Mouse (Mus musculus) lung, postnatal 36 days (tissue): ENCODE data around the gene Pcnx.
A peak's percentile ranks its signal among the peaks of the same experiment; 100 is the strongest.

Source experiments
- DNase-seq: peaks from one replicate; pipeline ENCODE4 v3.0.0; 2022; ENCODE audit warnings: mixed read lengths

Pcnx gene

DNA sequence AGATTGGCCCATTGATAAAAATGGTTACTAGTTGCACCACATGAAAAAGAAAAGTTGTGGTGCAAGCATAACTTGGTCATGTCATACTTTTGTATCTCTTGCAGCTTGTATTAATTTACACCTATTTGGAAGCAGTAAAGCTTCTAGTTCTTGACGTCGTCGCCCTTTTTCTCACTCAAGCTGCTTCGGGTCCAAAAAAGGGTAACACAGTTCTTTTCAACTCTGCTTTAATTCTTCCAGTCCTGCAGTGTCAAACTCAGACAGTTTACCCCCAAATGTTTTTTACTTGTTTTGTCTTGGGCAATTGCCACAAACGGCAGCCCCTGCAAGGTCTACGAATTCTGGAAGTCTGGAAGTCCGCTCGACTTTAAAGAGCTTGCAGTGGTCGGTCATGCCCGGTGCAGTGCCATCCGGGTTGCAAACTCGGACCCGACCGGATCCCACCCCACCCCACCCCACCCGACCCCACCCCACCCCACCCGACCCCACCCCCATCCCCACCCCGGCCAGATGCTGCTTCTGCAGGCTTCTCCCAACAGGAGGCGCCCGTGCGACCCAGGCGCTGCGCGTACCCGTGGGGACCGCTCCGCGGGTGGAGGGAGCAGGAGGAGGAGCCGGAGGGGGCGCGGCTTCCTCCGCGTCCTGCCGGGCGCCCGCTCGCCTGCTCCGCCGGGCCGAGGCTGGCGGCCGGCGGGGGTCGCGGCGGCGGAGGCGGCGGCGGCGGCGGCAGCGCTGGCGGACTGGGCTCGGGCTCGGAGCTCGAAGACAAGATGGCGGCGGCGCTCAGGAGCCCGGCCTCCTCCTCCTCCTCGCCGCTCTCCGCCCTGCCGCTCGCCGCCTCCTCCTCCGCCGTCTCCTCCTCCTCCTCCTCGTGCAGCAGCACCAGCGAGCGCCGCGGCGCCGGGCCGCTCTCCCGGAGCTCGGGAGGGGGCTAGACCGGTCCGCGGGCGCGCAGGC lies at the start of gene Pcnx:
Gene Pcnx (plus strand): TSS at position 673 of the 957 bp plus-strand sequence.
- DNase-seq, result peak; percentile 90

DNA sequence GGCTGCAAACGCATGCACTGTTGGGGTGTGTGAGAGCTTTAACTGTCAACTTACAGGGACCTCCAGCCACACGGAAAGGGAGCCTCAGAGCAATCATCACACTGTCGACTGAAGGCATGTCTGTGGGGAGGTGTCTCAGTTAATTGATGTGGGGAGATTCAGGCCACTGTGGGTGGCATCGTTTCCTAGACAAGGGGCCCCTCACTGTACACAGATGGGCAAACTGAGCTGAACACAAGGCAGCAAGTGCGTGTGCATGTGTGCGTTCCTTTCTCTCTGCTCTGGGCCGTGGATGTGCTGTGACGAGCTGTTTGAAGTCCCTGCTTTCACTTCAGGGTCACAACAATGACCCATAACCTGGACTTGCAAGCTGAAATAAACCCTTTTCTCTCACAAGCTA lies 49.4 kb upstream of the Pcnx start:
- no peak for DNase-seq

DNA sequence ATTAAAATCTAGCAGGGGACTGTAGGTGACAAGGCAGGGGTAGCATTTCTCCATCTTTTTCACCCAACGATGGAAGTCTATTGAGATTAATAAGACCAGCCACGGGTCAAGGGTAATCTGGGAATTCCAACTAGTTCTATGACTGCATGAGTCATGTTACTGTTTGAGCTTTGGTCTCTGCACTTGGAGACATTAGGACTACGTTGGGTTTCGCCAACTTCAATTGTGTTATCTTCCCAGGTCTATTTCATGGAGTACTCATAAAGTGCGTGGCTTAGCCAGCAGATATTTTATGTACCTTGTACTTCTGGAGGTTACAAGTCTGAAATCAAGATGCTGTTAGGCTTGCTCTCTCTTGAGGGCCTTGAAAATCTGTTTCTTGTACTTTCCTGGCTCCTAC lies 45.1 kb upstream of the Pcnx start:
- DNase-seq, result no peak

DNA sequence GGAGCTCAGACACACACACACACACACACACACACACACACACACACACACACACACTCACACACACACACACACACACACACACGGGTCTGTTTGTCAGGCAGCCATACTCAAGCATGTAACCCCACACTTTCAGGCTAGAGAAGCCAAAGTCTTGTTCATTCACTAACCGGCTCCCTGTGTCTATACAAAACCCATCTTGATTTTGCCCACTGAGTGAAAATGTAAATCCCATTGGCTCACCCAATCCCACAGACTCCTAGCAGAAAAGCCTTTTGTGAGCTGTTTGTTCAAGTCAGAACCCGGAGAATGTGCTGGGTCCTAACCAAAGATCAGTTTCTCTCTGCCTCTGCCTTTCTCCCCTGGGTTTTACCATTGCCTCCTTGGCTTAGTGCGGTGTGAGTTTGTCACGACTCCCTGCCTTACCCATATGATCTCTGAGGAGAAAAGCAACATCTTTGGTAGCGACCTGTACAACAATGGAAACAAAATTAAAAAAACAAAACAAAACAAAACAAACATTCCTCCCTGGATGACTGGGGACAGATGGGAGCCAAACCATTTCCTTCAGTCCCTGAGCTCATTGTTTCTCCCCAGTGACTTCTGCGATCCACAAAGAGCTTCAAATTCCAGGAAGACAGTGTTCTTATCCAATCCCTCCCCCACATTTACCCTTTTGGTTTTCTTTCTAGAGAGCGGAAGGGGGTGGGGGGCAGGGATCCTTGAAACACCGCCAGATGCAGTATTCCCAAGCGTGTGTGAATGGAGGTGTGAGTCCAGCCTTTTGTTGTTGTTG lies 43.3 kb upstream of the Pcnx start:
- no peak for DNase-seq

DNA sequence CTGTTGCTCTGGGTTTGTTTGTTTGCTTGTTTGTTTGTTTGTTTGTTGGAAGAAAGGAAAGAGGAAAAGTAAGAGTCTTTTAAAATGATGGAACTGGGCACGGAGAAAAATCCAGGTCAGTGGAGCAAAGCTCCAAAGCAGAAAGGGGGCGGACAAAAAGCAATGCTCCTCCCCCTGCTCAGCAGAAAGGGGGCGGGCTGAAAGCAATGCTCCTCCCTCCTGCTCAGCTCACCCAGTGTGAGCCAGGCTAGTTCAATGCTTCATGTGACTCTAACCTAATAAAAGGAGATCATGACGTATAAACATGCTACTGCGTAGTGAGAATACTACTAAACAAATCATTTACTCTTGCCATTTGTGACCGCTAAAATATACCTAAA lies 42.7 kb upstream of the Pcnx start:
- DNase-seq, result no peak

DNA sequence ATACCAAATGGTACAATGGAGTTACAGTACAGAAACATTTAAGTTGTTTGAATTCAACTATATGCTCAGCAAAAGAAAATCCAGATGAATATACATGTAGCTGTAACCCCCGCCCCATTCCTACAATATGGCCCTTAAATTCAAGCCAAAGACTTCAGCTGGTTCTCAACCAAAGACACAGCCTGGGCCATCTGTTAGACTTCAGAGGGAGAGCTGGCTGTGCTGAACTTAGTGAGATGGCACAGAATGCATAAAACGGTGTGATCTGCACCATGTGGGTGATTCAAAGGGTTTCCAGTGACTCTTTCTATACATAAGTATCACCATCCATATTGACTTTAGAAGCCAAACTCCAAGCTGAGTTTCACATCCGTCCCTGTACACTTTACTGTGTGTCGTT lies 39.1 kb upstream of the Pcnx start:
- no peak for DNase-seq

DNA sequence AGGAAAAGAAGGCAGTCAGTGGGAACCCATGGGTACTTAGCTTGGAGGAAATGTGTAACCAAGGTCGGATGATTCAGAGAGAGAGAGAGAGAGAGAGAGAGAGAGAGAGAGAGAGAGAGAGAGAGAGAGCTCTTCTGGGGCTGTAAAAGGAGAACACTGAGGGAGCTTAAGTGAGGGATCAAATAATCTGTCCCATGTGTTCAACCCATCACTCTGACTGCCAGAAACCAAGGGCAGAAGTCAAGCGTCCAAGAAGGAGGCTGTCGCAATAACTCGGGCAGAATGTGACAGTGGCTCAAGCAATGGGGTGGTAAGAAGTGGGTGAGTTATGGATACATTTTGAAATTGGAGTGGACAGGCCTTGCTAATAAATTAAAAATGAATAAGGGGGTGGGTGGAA lies 37.6 kb upstream of the Pcnx start:
- peak; percentile 21 for DNase-seq

DNA sequence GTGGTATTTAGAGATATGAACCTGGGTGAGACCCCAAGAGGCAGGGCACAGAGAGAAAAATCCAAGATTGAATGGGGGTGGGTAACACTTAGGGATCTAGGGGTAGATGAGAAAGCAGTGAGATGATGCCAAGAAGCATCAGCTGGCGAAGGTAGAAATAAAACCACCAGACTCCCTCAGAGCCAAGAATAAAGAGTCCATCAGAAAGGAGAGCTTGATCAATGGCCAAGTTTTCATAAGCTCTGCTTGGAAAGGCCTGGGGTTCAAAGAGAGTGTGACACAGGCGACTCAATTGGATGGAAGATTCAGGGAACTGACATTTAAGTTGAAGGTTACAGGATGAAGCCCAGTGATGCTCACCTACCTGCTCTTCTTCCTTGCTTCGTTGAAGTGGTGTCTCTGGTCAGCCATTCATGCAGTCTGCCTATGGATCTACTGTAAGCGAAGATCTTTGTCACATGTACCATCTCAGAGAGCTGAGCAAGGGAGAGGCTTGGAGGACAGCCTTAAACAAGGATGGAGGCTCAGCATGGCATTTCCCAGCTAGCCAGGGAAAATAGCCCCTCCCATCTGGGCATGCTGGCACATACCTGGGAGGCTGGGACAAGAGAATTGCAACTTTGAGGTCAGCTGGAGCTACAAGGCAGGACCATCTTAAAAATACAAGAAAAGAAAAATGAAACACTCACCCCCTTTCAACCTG lies 36.9 kb upstream of the Pcnx start:
- DNase-seq, result no peak

DNA sequence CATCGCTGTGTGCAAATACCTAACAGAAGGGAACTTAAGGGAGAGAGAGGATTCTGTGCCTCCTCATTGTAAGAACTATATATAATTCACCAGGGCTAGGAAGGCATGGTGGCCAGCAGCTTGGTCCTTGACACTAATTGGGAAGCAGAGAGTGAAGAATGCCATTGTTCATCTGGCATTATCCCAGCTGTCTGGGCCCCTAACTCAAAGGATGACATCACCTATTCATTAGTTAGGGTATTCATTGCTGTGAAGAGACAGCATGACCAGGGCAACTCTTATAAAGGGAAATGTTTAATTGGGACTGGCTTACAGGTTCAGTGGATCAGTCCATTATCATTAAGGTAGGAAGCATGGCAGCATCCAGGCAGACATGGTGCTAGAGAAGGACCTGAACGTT lies 31.5 kb upstream of the Pcnx start:
- no peak for DNase-seq

DNA sequence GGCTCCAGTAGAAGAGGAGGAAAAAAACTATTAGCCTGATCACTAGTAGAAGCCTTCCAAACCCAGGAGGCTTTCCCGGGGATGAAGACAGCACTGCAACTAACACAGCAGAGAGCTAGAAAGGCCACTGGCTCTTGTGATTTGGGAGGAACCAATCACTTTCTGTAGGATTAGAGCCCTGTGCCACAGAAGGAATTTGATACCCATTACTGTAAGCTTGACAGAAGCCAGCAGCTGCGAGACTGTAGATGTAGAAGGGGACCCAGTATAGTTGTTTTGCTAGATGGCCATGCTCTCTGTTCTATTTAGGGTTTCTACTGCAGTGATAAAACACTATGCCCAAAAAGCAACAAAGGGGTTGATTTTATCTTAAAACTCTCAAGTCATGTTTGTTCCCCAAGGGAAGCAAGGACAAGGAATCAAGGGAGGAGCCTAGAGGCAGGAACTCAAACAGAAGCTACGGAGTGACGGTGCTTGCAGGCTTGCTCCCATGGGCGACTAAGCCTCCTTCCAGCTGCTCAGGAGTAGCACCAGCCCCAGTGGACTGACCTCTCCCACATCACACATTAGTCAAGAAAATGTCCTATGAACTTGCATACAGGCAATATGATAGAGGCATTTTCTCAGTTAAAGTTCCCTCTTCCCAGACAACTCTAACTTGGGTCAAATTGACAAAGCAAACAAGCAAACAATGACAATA lies 27.6 kb upstream of the Pcnx start:
- DNase-seq, result no peak

DNA sequence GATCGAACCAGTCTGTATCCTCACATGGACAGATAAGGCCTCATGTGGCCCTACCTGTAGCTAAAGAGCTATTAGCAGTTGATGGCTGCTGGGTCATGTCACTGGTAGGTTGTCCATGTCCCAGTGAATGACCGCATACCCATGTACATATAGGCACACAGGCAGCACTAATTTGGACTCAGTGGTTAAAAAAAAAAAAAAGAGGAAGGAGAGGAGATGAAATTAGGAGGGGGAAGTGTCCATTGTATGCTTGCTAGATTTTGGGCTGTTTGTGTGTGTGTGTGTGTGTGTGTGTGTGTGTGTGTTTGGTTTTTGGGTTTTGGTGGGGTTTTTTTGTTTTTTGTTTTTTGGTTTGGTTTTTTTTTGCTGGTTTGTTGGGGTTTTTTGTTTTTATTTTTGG lies 26.7 kb upstream of the Pcnx start:
- no peak for DNase-seq

DNA sequence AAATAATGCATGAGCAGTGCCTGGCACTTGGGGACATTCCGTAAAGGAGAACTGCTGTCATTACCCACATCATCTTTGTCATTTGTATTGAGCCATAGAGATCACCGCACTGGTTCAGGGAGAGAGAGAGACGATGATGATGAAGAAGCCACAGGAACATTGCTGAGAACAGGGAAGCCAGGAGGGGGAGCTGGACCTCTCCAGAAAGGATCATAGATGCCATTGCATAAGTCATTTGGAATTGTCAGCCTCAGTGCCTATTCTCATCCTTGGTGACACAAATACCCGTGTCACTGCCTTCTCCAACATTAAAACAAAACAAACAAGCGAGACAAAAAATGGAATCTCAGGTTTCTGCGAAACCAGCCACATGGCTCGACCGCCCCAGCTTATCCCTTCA lies 23.7 kb upstream of the Pcnx start:
- DNase-seq, result peak; percentile 70

DNA sequence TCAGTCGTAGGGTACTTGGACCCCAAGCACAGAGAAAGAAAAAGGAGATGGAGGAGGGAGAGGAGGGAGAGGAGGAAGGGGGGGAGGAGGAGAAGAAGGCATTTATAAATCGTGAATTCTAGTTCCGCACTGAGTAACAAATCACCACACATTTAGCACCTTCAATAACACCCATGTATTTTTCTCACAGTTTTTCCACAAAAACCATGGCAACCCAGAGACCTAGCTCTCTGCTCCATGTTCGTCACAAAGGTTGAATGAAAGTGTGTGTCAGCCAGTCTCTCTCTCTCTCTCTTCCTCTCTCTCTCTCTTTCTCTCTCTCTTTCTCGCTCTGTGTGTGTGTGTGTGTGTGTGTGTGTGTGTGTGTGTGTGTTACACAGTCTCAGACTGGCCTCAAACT lies 22.4 kb upstream of the Pcnx start:
- DNase-seq, result no peak

DNA sequence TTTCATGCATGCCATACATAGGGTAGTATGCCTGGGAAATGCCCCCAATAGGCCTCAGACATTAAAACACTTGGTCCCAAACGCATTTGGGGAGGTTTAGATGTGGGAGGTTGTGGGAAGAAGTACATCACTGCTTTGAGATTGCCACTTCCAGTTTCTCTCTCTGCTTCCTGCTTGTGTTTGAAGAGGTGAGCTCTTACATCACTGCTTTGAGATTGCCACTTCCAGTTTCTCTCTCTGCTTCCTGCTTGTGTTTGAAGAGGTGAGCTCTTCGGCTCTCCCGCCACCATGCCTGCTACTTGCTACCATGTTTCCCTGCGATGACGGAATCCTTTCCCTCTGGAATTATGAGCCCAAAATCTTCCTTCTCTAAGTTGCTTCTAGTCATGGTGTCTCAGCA lies 20.2 kb upstream of the Pcnx start:
- no peak for DNase-seq

DNA sequence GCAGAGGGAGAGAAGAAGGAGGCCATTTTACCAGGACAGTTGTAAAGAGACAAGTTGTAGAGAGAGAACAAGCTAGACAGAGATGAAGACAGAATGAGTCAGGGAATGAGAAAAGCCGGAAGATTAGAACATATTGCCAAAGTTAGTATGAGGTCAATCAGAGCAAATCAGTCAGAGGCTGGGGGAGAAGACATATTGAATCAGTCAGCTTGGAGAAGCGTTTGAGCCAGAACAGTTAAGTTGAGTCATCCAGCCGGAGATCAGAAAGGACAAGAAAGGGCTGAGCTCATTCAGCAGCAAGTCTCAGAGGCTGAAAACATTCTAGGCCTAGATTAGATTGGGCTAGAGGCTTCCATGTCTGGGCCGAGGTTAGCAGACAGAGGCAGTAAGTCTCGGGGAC lies 18.8 kb upstream of the Pcnx start:
- no peak for DNase-seq

DNA sequence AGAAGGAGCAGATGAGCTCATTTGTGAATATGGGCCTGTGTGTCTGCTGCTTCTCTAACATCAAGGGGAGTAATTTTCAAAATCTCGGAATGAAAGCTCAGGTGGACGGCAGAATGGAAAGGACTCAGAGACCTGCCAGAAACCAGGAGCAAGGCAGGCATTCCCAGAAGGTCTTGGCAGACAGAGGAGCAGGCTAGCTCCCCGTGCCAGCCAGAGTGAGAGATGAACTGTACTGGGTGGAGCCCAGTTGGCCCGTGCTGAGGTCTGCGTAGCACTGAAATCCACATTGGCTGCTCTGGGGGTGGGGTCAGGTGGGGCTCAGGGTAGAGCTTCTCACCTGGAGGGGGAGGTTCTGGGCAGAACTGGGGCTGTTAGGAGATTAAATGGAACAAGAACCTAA lies 16.3 kb upstream of the Pcnx start:
- DNase-seq, result no peak

DNA sequence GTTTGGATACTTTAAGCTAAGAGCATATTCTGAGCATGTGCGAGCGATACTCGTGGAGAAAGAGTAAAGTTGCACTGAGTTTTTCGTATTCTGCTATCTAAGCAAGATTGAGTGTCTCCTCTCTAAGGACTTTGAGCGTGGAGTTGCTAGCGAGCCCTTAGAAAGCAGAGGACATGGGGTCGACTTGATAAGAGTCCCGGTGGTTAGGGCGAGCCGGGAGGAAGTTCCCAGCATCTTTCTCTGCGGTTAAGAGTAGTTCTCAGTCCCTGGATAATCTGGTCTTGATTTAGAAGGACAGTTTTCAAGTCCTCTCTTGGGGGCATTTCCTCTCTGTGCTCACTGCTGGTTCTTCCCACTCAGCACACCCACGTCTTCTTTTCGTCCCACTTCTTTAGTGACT lies 15.3 kb upstream of the Pcnx start:
- DNase-seq, result no peak

DNA sequence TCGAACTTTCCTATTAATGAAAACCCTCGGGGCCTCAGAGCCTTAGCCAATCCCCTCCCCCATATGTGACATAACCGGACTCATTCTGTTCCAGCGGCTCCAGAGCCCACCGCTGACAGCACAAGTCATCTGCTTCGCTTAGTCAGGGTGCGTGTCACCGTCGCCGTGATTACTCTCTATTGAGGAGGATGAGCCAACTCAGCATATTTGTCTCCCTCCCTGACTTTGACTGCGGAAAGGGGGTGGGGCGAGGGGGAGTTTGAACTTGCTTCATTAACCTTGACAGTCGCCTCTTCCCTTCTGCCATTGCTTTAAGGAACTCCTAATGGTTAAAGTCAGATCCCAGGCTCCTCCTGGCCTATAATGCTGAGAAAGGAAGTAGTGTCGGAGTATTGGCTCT lies 14.8 kb upstream of the Pcnx start:
- no peak for DNase-seq

DNA sequence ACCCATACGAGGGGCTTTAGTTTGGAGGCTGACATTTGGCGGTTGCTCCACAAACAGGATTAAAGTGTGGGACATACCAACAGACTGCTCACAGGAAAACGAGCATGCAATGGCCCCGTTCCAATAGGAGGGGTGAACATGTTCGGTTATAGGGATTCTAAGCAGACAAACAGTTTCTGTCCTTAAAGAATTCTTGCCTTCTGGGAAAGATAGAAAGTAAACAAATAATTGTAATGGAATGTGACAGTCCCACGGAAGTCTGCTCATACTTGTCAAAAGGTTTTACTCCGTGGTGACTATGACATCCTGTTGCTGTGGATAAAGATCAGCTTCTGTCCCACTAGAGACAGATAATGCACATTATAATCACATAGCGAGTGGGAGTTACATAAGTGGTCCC lies 10.2 kb upstream of the Pcnx start:
- DNase-seq, result peak; percentile 14

DNA sequence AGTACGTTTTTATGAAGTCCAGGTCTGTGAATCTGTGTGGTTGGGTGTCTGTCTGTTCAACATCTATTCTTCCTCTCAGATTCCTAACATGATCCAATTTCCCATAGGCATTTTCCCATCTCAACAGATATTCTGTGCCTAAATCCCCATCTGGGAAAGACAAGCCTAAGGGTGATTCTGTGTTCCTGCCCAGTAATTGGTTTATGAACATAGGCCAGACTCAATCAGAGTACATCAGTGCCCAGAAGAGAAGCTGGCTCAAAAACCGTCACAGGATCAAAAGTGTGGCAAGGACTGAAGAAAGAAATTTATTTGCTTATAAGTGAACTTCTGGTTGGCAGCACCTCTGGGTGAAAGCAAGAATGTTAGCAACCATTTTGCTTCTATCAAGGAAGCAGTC lies 7.3 kb upstream of the Pcnx start:
- DNase-seq, result no peak

DNA sequence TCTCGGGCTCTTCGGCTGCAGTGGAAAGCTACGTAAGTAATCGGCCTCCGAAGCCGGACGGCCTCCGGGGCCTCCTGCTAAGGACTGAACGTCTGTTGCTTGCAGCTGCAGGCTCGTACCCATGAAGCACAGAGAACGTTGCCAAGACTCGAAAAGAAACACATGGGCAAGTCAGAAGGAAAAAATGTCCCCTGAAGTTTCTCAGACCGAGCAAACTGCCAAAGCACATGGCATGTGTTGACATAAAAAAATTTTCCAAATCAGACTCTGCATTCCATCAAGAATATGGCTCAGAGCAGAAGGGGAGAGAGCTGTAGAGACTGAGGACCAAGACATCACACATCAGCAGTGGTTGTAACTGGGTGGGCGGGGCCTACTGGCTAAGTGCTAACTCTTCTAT lies 6.8 kb upstream of the Pcnx start:
- peak; percentile 60 for DNase-seq

DNA sequence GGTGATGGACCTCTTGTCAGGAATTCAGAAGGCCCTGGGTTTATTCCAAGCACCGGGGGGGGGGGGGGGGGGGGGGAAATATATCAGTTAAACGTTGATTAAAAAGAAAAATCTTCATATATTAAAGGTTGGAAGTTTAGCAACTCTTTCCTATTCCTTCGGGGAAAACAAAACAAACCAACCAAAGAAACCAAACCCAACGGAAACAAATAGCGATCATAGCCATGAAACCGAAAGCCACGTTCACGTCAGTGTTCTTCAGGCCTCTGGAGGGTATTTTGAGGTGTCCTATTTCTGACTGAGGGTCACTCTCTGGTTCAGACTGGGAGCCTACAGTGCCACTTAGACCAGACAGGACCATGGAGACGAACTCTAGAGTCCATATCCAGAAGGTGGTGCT lies 6.3 kb upstream of the Pcnx start:
- no peak for DNase-seq

DNA sequence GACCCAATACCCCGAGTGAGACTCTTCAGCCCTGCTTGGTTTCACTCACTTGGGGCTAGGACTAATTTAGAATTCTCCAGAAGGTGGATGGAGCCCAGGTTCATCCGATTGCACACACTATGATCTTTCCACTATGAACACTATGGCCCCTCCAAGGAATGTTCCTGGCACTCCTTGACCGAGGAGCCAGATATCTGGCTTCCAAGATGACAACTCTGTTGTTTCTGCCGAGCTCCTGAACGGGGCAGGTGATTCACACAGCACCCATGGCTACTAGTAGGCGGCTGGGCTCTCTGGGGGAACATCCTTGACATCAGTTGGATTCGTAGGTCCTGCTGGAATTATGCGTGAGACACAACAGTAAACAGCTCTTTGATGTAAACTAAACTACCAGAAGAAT lies 4.8 kb upstream of the Pcnx start:
- DNase-seq, result no peak
